Mouse (Mus musculus): Measurements from ENCODE around the gene Dqx1. TPM values are rescaled to one million over a fixed set of nuclear protein-coding genes. Genes with fewer than 3 reads are reported as not detected.
A peak's percentile ranks its signal among the peaks of the same experiment; 100 is the strongest.

The Dqx1 gene
- polyA plus RNA-seq, 1 experiment from 2014 or later: 24.0 TPM

DNA sequence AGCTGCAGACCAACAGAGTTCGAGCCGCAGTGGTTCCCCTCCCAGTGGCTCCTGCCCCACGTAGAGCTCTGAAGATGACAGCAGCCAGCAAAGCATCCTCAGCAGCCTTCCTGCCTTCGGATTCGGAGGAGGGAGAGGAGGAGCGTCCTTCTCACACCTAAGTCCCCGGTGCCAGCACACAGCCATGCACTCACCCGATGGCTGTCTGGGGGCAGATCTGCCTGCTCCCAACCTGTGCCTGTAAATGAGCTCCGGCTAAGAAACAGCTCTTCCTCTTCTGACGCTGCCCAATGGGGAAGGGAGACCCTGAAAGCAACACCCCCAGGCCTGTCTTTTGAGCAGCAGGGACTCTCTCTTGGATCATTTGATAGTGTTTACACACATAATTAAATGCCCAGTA is 27.9 kb upstream of the Dqx1 start:
- Histone ChIP-seq H3K4me1 (ENCODE audit: control insufficient read depth, insufficient read depth, low read length) (peaks cover 13% of the 10 kb centered on the region), H3K9ac (ENCODE audit: low read depth, low read length) (no peak overlapping the region), H3K36me3 (ENCODE audit: control insufficient read depth, insufficient read depth, low read length) (no peaks in the 10 kb centered on the region), H3K4me3 (ENCODE audit: low read length) (no peak overlapping the region), H3K27me3 (replicated peaks; ENCODE audit: control insufficient read depth, insufficient read depth, low read length) (peaks cover 3% of the 10 kb centered on the region), H3K4me2 (ENCODE audit: low read depth, low read length) (no peak overlapping the region), H3K9me3 (ENCODE audit: control insufficient read depth, low read length) (no peaks in the 10 kb centered on the region), H3K27ac (ENCODE audit: low read length) (no peak overlapping the region)
- WGBS: 45% methylated on average over 10 of the region's 10 CpGs
- no peak for ATAC-seq

DNA sequence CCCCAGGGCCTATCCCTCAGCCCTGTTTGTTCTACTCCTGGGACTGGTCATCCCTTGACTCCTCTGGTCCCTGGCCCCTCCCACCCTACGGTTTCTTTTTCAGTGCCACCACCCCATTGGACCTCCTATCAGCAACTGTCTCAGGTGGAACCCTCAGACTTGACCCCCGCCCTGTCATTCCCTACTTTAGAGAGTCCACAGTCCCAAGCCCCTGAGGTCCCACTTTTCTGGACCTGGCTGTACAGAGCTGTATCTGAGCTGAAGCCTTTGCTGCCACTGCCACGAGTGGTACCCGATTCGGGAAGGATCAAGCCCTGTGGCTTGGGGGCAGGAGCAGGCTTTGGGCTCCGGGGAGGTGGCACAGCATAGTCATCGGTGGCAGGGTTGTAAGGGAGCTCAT is 26.5 kb upstream of the Dqx1 start:
- no peak overlapping the region for H3K27ac ChIP-seq (ENCODE audit: low read length)
- WGBS: 79% methylated on average over 7 of the region's 7 CpGs
- no peak overlapping the region for H3K4me3 ChIP-seq (ENCODE audit: low read length)
- H3K27me3 ChIP-seq (replicated peaks; ENCODE audit: control insufficient read depth, insufficient read depth, low read length): peaks cover 10% of the 10 kb centered on the region
- ATAC-seq: no peak
- no peak overlapping the region for H3K9ac ChIP-seq (ENCODE audit: low read depth, low read length)
- peaks cover 18% of the 10 kb centered on the region for H3K4me1 ChIP-seq (ENCODE audit: control insufficient read depth, insufficient read depth, low read length)
- no peak overlapping the region for H3K4me2 ChIP-seq (ENCODE audit: low read depth, low read length)
- H3K36me3 ChIP-seq (ENCODE audit: control insufficient read depth, insufficient read depth, low read length): no peaks in the 10 kb centered on the region
- no peaks in the 10 kb centered on the region for H3K9me3 ChIP-seq (ENCODE audit: control insufficient read depth, low read length)

DNA sequence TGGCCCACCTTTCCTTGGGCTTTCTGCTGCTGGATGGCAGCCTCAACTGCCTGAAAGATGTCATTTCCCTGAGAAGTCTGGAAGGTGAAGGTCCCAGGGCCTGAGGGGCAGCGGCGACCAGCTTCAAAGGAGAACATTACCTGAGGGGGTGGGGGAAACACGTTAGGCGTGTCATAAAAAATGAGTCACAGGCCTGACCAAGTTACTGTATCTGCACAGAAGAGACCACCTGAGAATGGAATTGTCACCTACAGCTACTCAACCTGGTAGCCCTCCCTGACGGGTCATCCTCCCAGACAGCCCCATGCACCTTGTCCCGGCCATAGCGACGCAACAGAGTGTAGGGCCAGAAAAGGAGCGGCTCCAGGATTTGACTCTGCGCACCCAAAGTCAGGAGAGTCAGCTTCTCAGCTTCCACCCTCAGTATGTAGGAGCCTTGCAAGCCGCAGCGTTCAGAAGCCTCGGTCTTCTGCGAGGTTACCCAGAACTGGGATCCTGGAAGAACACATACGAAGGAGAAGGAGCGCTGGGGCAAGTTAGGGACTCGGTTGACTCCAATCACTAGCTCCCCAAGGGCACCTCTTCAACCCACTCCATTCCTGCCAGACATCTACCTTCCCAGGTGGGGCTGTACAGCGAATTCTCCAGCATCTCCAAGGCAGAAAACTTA is 25.6 kb upstream of the Dqx1 start:
- Histone ChIP-seq H3K9me3 (ENCODE audit: control insufficient read depth, low read length) (no peaks in the 10 kb centered on the region), H3K36me3 (ENCODE audit: control insufficient read depth, insufficient read depth, low read length) (no peaks in the 10 kb centered on the region), H3K4me3 (ENCODE audit: low read length) (peak overlapping the region; percentile 77), H3K27me3 (replicated peaks; ENCODE audit: control insufficient read depth, insufficient read depth, low read length) (peaks cover 10% of the 10 kb centered on the region), H3K9ac (ENCODE audit: low read depth, low read length) (peak overlapping the region; percentile 37; the same call in 1 of the 2 replicates), H3K27ac (ENCODE audit: low read length) (no peak overlapping the region), H3K4me2 (ENCODE audit: low read depth, low read length) (peak overlapping the region; percentile 94), H3K4me1 (ENCODE audit: control insufficient read depth, insufficient read depth, low read length) (peaks cover 18% of the 10 kb centered on the region)
- WGBS: 41% methylated on average over 18 of the region's 18 CpGs
- ATAC-seq: no peak

DNA sequence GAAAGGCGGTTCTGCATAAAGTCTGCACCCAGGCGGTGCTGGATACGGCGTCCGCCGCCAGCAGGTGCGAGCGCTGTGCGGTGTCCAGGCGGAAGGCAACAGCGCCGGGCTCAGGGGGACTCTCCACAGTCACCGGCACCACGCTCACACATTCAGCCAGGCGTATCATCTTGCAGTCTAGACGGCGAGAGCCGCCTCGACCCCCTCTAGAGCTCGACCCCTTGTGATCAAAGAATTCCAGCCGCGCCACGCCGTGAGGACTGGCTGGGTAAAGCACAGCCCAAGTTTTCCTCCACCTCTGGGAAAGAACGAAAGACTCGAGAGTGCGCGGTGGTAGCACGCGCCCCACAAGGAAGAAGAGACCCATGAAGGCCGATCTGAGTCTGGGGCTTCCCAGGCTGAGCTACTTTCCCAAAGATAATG is 24.9 kb upstream of the Dqx1 start:
- peak overlapping the region; percentile 78 for H3K9ac ChIP-seq (ENCODE audit: low read depth, low read length)
- under 1% methylated on average over 31 of the region's 31 CpGs for WGBS
- peaks cover 10% of the 10 kb centered on the region for H3K27me3 ChIP-seq (replicated peaks; ENCODE audit: control insufficient read depth, insufficient read depth, low read length)
- ATAC-seq: peak; percentile 64
- peak overlapping the region; percentile 84 for H3K27ac ChIP-seq (ENCODE audit: low read length)
- H3K36me3 ChIP-seq (ENCODE audit: control insufficient read depth, insufficient read depth, low read length): no peaks in the 10 kb centered on the region
- H3K9me3 ChIP-seq (ENCODE audit: control insufficient read depth, low read length): no peaks in the 10 kb centered on the region
- peak overlapping the region; percentile 77 for H3K4me3 ChIP-seq (ENCODE audit: low read length)
- peaks cover 18% of the 10 kb centered on the region for H3K4me1 ChIP-seq (ENCODE audit: control insufficient read depth, insufficient read depth, low read length)
- H3K4me2 ChIP-seq (ENCODE audit: low read depth, low read length): peak overlapping the region; percentile 94

DNA sequence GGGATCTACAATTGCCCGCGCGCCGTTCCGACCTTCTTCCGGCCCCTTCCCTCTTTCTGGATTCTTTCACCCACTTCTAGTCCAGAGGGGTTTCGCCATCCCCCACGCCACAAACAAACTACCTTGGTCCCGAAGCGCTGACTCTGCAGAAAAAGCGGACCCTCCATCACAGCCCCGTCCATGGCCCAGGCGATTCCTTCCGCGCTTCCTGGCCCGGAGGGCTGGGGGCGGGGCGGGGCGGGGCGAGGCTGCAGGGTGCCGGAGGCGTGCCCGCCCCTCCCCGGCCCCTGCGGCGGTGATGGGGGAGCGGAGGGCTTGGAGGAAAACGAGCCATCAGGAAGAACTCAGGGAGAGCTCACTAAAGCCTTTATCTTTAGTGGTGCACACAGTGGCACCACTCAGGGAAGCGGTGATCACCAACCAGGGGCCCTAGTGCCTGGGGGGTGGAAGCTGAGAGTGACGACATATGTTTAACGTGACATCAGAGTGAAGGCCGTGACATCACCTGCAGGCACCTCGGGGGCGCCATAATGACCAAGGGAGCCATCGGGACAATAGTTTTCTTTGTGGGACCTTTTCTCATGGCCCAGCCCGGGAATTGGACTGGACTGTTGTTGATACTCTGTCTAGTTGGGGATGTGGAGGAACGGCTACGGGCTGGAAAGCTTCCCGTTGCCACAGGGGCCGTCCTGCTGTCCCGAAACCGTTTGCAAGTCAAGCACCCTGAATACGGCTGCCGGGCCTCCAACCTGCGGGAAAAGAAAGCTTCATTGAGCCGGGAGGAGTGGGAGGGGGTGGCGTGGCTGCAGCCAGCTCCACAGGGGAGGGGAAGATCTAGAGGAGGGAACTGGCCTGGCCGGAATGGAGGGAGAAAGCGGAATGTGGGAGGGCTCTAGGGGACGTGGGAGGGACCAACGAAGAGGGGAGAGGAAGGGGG is 24.1 kb upstream of the Dqx1 start, which contains the start of the genes Dok1 and Loxl3:
Dok1 (minus strand) TSS at position 223 of the 937 bp plus-strand sequence.
Loxl3 (plus strand) TSS at position 925 of the 937 bp plus-strand sequence.
- H3K36me3 ChIP-seq (ENCODE audit: control insufficient read depth, insufficient read depth, low read length): no peaks in the 10 kb centered on the region
- H3K4me3 ChIP-seq (ENCODE audit: low read length): peak within 1 kb of the TSS; percentile 77
- WGBS: under 1% methylated on average over 51 of the region's 51 CpGs
- H3K27ac ChIP-seq (ENCODE audit: low read length): peak within 1 kb of the TSS; percentile 84
- H3K9ac ChIP-seq (ENCODE audit: low read depth, low read length): peak within 1 kb of the TSS; percentile 78
- H3K9me3 ChIP-seq (ENCODE audit: control insufficient read depth, low read length): no peaks in the 10 kb centered on the region
- peaks cover 10% of the 10 kb centered on the region for H3K27me3 ChIP-seq (replicated peaks; ENCODE audit: control insufficient read depth, insufficient read depth, low read length)
- peak within 1 kb of the TSS; percentile 94 for H3K4me2 ChIP-seq (ENCODE audit: low read depth, low read length)
- H3K4me1 ChIP-seq (ENCODE audit: control insufficient read depth, insufficient read depth, low read length): peaks cover 21% of the 10 kb centered on the region
- ATAC-seq: peak; percentile 91

DNA sequence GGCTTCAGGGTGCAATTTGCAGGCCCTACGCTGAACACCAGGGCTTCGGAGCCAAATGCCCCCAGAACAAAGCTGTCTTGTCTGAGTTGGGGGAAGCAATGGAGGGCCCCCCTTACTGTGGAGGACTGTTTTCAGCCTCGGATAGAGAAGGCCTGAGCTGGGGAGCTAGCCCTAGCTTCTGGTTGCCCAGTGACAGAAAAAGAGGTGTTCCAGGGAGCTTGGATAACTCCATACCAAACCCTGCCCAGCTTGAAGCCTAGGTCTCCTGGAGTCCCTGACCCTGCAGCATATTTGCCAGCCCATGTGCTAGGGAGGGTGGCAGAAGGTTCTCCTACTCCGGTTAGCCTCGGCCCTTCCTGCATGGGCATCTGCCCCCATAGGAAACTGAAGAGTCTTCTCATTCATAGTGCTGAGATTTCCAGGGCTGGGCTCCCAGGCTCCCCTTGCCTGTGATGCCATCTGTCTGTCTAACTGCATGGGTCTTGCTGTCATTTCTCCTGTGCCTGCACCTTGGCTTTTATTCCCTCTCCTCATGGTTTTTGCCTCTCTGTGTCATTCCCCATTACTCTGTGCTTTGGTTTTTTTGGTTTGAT is 23.1 kb upstream of the Dqx1 start:
- Histone ChIP-seq H3K4me3 (ENCODE audit: low read length) (peak overlapping the region; percentile 77), H3K27ac (ENCODE audit: low read length) (peak overlapping the region; percentile 84), H3K9ac (ENCODE audit: low read depth, low read length) (peak overlapping the region; percentile 78), H3K9me3 (ENCODE audit: control insufficient read depth, low read length) (no peaks in the 10 kb centered on the region), H3K36me3 (ENCODE audit: control insufficient read depth, insufficient read depth, low read length) (no peaks in the 10 kb centered on the region), H3K4me2 (ENCODE audit: low read depth, low read length) (peak overlapping the region; percentile 94), H3K4me1 (ENCODE audit: control insufficient read depth, insufficient read depth, low read length) (peaks cover 27% of the 10 kb centered on the region), H3K27me3 (replicated peaks; ENCODE audit: control insufficient read depth, insufficient read depth, low read length) (peaks cover 10% of the 10 kb centered on the region)
- no peak for ATAC-seq
- WGBS: 31% methylated on average over 5 of the region's 5 CpGs

DNA sequence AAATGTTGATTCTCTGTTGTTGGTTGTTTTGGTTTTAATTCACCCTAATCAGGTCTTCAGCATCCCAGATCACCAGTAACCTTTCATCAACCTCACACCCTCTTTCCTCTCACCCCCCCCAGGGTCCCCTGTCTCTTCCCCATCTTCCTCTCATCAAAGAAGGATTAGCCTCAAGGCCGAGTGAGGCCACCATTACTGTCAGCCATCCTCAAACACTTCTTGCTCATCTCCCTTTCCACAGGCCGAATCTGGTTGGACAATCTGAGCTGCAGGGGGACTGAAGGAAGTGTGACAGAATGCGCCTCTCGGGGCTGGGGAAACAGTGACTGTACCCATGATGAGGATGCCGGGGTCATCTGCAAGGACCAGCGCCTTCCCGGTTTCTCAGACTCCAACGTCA is 20.5 kb upstream of the Dqx1 start:
- peaks cover 23% of the 10 kb centered on the region for H3K4me1 ChIP-seq (ENCODE audit: control insufficient read depth, insufficient read depth, low read length)
- H3K9me3 ChIP-seq (ENCODE audit: control insufficient read depth, low read length): no peaks in the 10 kb centered on the region
- no peak overlapping the region for H3K27ac ChIP-seq (ENCODE audit: low read length)
- WGBS: 81% methylated on average over 8 of the region's 8 CpGs
- H3K4me3 ChIP-seq (ENCODE audit: low read length): no peak overlapping the region
- no peaks in the 10 kb centered on the region for H3K36me3 ChIP-seq (ENCODE audit: control insufficient read depth, insufficient read depth, low read length)
- no peak overlapping the region for H3K4me2 ChIP-seq (ENCODE audit: low read depth, low read length)
- no peak overlapping the region for H3K9ac ChIP-seq (ENCODE audit: low read depth, low read length)
- ATAC-seq: no peak
- H3K27me3 ChIP-seq (replicated peaks; ENCODE audit: control insufficient read depth, insufficient read depth, low read length): peaks cover 7% of the 10 kb centered on the region; the same call in 1 of the 2 replicates

DNA sequence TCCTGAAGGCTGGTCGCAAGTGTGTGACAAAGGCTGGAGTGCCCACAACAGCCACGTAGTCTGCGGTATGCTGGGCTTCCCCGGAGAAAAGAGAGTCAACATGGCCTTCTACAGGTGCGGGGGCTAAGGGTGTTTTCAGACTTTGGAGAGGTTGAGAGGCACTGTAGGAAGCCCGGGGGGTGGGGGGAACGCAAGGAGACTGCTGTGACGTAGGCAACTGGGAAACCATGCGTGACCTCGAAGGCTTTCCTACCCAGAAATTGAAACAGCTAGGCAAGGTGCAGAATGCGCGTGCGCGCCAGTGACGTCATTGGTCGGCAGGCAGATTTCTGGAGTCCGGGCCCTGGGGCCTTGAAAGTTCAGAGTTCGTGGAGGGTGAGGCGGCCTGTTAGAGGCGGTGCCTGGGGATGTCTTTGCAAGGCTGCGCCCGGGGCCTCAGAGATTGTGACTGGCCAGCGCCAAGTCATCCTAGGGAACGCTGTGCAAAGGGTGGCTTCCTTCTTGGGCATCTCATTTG is 19.1 kb upstream of the Dqx1 start:
- WGBS: 9% methylated on average over 24 of the region's 24 CpGs
- H3K4me2 ChIP-seq (ENCODE audit: low read depth, low read length): peak overlapping the region; percentile 53
- no peaks in the 10 kb centered on the region for H3K36me3 ChIP-seq (ENCODE audit: control insufficient read depth, insufficient read depth, low read length)
- ATAC-seq: peak; percentile 90
- no peak overlapping the region for H3K27ac ChIP-seq (ENCODE audit: low read length)
- H3K9ac ChIP-seq (ENCODE audit: low read depth, low read length): peak overlapping the region; percentile 52
- H3K27me3 ChIP-seq (replicated peaks; ENCODE audit: control insufficient read depth, insufficient read depth, low read length): peaks cover 7% of the 10 kb centered on the region; the same call in 1 of the 2 replicates
- peak overlapping the region; percentile 29 for H3K4me3 ChIP-seq (ENCODE audit: low read length)
- no peaks in the 10 kb centered on the region for H3K9me3 ChIP-seq (ENCODE audit: control insufficient read depth, low read length)
- H3K4me1 ChIP-seq (ENCODE audit: control insufficient read depth, insufficient read depth, low read length): peaks cover 18% of the 10 kb centered on the region

DNA sequence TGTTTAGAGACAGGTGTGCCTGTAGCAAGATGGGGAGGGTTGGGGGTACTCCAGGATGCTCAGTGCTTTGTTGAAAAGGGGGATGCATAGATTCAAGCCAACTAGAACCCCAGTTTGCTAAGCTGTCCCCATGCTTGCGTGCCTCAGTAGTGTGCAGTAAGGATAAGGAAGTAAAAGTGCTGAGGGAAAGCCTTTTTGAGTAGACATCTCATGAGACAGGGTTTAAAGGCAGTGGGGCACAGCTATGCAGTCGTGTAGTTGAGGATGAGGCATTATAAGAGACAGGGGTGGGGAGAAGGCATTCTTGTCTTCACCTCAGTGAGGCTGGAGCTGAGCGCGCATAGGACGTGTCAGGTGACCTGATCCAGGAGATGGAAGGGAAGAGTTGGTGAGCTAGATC is 17.0 kb upstream of the Dqx1 start:
- no peak overlapping the region for H3K4me2 ChIP-seq (ENCODE audit: low read depth, low read length)
- no peak for ATAC-seq

More for the DNA sequence above, 17.0 kb upstream of the Dqx1 start:
- Histone ChIP-seq H3K27ac (ENCODE audit: low read length) (no peak overlapping the region), H3K9ac (ENCODE audit: low read depth, low read length) (no peak overlapping the region), H3K9me3 (ENCODE audit: control insufficient read depth, low read length) (no peaks in the 10 kb centered on the region), H3K4me3 (ENCODE audit: low read length) (no peak overlapping the region), H3K27me3 (replicated peaks; ENCODE audit: control insufficient read depth, insufficient read depth, low read length) (no peaks in the 10 kb centered on the region), H3K36me3 (ENCODE audit: control insufficient read depth, insufficient read depth, low read length) (no peaks in the 10 kb centered on the region), H3K4me1 (ENCODE audit: control insufficient read depth, insufficient read depth, low read length) (peaks cover 9% of the 10 kb centered on the region)
- 75% methylated on average over 5 of the region's 5 CpGs for WGBS

Data from intestine, embryonic 16.5 days (tissue).